Mouse (Mus musculus): ENCODE measurements around the gene Foxd4.

DNA sequence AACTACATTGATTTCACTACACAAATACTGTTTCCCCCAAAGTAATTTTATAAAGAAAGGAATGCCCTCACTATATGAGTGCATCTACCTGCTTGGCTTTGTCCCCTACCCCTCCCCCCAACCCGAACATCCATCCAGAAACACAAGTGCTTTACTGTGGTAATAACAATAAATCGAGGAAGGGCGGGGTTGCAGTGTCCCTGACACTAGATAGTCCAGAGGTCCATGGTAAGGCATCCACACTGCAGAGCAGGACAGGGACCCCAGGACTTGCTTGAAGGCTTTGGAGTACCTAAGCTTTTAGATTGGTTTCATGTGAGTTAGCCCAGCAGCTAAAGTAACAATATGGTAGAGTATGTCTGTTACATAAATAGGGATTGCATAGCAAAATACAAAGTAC lies 669 bp upstream of the Foxd4 start:
- TF ChIP-seq CTCF (IDR thresholded peaks at IDR 0.05; ENCODE audit: insufficient read depth, low read depth, low read length) (no peak), POLR2A (IDR thresholded peaks at IDR 0.05; ENCODE audit: insufficient read depth, low read depth, low read length) (no peak)

Measured in olfactory bulb, adult 2 months (tissue).